Comparison of ENCODE assay signal across 9 mouse cellular contexts in genomic region chr19:56474869-56475550, GRCm38 (mm10). TPM values are rescaled to one million over a fixed set of nuclear protein-coding genes. Genes with fewer than 3 reads are reported as not detected.
DNase-seq lines count a peak whose midpoint lies in the region; ATAC-seq and TF ChIP-seq lines count a peak whose summit lies in the region.
"Had no signal": no experiment of that assay in that cellular context is flagged by ENCODE, and none has a peak within 500 bp of the region (broad histone marks: within the 10 kb centered on the region; RNA-seq: fewer than 3 reads in every experiment).

No protein-coding gene starts in this region.

- TF ChIP-seq POLR2A in bone marrow macrophage, adult 2 months (IDR thresholded peaks at IDR 0.05; ENCODE audit: borderline replicate concordance, low read depth, low read length) = no peak

- WGBS in hindbrain, embryonic 14.5 days = 52% methylated on average over 19 of the region's 19 CpGs
- 64% methylated on average over 19 of the region's 19 CpGs for WGBS in forebrain, embryonic 15.5 days

- peak overlapping the region; percentile 12; the same call in 1 of the 2 replicates for H3K4me3 ChIP-seq in bone marrow macrophage, adult 2 months (ENCODE audit: insufficient read depth, low read length)
- H3K4me3 ChIP-seq in hindbrain, embryonic 14.5 days (replicated peaks; ENCODE audit: low read length) = no peak overlapping the region
- H3K4me3 ChIP-seq in forebrain, embryonic 15.5 days = no peak overlapping the region
- H3K4me3 ChIP-seq: myocyte had no signal

- H3K4me2 ChIP-seq in hindbrain, embryonic 14.5 days (replicated peaks) = peak overlapping the region; percentile 25
- no peak overlapping the region for H3K4me2 ChIP-seq in forebrain, embryonic 15.5 days (replicated peaks)

- no peaks in the 10 kb centered on the region for H3K9me3 ChIP-seq in hindbrain, embryonic 14.5 days (ENCODE audit: control insufficient read depth, low read length)
- no peaks in the 10 kb centered on the region for H3K9me3 ChIP-seq in forebrain, embryonic 15.5 days

- peak; percentile 60 for DNase-seq in kidney, postnatal 10 days
- no peak for DNase-seq in kidney, adult 9 months
- no peak for DNase-seq in hindbrain, embryonic 14.5 days (ENCODE audit: low spot score)
- peak; percentile 67 to 69 for DNase-seq in lung, postnatal 4 days
- no peak for DNase-seq in adrenal gland, postnatal 25 days

- no peaks in the 10 kb centered on the region for H3K27me3 ChIP-seq in hindbrain, embryonic 14.5 days (ENCODE audit: control insufficient read depth, insufficient read depth, low read length)
- no peaks in the 10 kb centered on the region for H3K27me3 ChIP-seq in forebrain, embryonic 15.5 days

- H3K27ac ChIP-seq in bone marrow macrophage, adult 2 months (ENCODE audit: insufficient read depth, low read depth, low read length) = no peak overlapping the region
- no peak overlapping the region for H3K27ac ChIP-seq in hindbrain, embryonic 14.5 days
- no peak overlapping the region for H3K27ac ChIP-seq in forebrain, embryonic 15.5 days (replicated peaks)

- H3K4me1 ChIP-seq in bone marrow macrophage, adult 2 months (ENCODE audit: control insufficient read depth, insufficient read depth, low read length) = 0 out of 2 replicates have a peak, but pooled peaks cover 2% of the 10 kb centered on the region
- H3K4me1 ChIP-seq in hindbrain, embryonic 14.5 days (replicated peaks; ENCODE audit: control insufficient read depth, insufficient read depth, low read length) = 0 out of 2 replicates have a peak, but pooled peaks cover 6% of the 10 kb centered on the region
- peaks cover 26% of the 10 kb centered on the region for H3K4me1 ChIP-seq in forebrain, embryonic 15.5 days

- TF ChIP-seq CTCF in bone marrow macrophage, adult 2 months (IDR thresholded peaks at IDR 0.05; ENCODE audit: low read depth, low read length) = no peak

- H3K9ac ChIP-seq in hindbrain, embryonic 14.5 days = no peak overlapping the region
- no peak overlapping the region for H3K9ac ChIP-seq in forebrain, embryonic 15.5 days (replicated peaks)

- no peaks in the 10 kb centered on the region for H3K36me3 ChIP-seq in hindbrain, embryonic 14.5 days (replicated peaks; ENCODE audit: control insufficient read depth, insufficient read depth)
- no peaks in the 10 kb centered on the region for H3K36me3 ChIP-seq in forebrain, embryonic 15.5 days

- no peak for ATAC-seq in hindbrain, embryonic 14.5 days (ENCODE audit: low FRiP score)
- no peak for ATAC-seq in inflammation-experienced regulatory T-cells, adult 6 months
- no peak for ATAC-seq in forebrain, embryonic 15.5 days (replicated peaks)

RNA-seq across cellular contexts. Expression of gene Plekhs1, which starts 13.6 kb away (rescaled TPM):
- not detected in 2 replicates for polyA plus RNA-seq in bone marrow macrophage, adult 2 months (2012; ENCODE audit: insufficient read depth, insufficient read length, missing spikeins)
- polyA plus RNA-seq in hindbrain, embryonic 14.5 days (2014; fragmentation: Nextera tagmentation; extraction: Ambion mirVana) = 0.08 and 0.21 TPM in 2 replicates
- under 1 TPM in 1 of 3 experiments, not detected in 2; 0.55 TPM for polyA plus RNA-seq in inflammation-experienced regulatory T-cells, adult 6 months (2017; shearing (Covaris generic))
- polyA plus RNA-seq in forebrain, embryonic 15.5 days (2015; fragmentation: Nextera tagmentation; extraction: Ambion mirVana) = 0.17 TPM in 1 of 2 replicates, not detected in the other
- total RNA-seq in adrenal gland, postnatal 25 days (2021) = 0.12 TPM in 1 of 2 replicates, not detected in the other

Comparison
In these comparisons a context has a peak if more than half of its experiments do, and no peak if none do; other contexts are left out.
1. DNase-seq: peak in kidney, postnatal 10 days (single experiment) and lung, postnatal 4 days (2 of 2); none in kidney, adult 9 months (single experiment), hindbrain, embryonic 14.5 days (single experiment) and adrenal gland, postnatal 25 days (single experiment).